Mouse (Mus musculus): ENCODE measurements at regions not wholly inside any gene's neighbourhood (a gene's known extent, or its start where the extent isn't known, plus 50 kb on each side); places are given as distances from the start of the nearest gene placed in this dataset.

DNA sequence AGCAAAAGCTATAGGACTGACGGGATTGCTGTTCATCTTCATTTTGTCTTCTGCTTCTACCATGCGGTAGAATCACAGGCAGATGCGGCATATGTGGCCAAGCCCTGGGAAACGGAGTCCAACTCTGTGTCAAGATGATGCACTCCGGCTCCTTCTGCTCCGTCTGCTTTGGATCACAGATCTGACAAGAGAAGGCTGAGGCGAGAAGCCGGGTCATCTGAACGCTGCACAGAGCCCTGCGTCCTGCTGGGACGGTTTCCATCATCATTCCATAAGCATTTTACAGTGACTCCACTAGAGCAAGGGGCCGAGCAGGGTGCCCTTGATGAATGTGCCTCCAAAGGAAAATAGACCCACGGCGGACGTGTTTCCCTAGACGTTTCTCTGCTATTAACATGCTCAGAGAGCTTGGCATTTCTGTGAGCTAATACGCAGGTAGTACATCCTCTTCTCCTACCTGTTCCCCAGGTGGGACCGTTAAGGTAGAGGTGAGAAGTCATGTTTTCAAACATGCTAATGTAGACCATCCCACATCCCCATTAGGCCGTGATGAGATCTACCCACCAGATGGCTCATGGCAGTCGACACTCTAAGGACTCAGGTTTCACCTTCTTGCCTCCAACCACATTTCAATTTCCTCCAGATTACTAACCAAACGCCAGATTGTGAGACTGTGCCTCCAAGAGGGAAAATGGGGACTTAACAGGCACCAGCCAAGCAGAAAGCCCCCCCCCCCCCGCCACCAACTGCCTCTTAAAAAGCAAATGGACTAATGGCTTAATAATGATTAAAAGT lies 79.6 kb downstream of the Actbl2 start:
- TF ChIP-seq CTCF (IDR thresholded peaks at IDR 0.05; ENCODE audit: control insufficient read depth, insufficient read depth, insufficient read length): no peak
- no peak for TF ChIP-seq MAX (IDR thresholded peaks at IDR 0.05)
- TF ChIP-seq USF1 (IDR thresholded peaks at IDR 0.05; ENCODE audit: low read depth): no peak
- no peak for TF ChIP-seq CEBPB (IDR thresholded peaks at IDR 0.05; ENCODE audit: low read depth)
- no peak for TF ChIP-seq MYOG (IDR thresholded peaks at IDR 0.05; ENCODE audit: control insufficient read depth, extremely low read depth, insufficient read length)
- TF ChIP-seq MYOD1 (IDR thresholded peaks at IDR 0.05; ENCODE audit: control insufficient read depth, insufficient read length, low read depth): no peak
